Mouse (Mus musculus) ES-E14 (cell line): ENCODE measurements around the gene Lin9.

ENCODE experiments used
- CHD2 ChIP-seq: IDR thresholded peaks from 2 replicates; pipeline ENCODE4 v1.6.1; 2014; ENCODE audit warnings: mild to moderate bottlenecking, low read depth, low read length, inconsistent platforms
- HCFC1 ChIP-seq: IDR thresholded peaks from 2 replicates; pipeline ENCODE4 v1.6.1; 2012; ENCODE audit warnings: low read length, inconsistent platforms, borderline replicate concordance; ENCODE audit not compliant: insufficient read depth
- ZC3H11A ChIP-seq: IDR thresholded peaks from 2 replicates; pipeline ENCODE4 v1.6.1; 2012; ENCODE audit warnings: low read depth, mild to moderate bottlenecking, inconsistent platforms, low read length, borderline replicate concordance
- ZNF384 ChIP-seq: IDR thresholded peaks from 2 replicates; pipeline ENCODE4 v1.6.1; 2012; ENCODE audit warnings: low read depth, low read length, inconsistent platforms

GRCm38 (mm10) chr1:180604579-180604978, 36.4 kb upstream of the Lin9 start:
- no peak for TF ChIP-seq ZC3H11A
- no peak for TF ChIP-seq ZNF384
- no peak for TF ChIP-seq CHD2
- TF ChIP-seq HCFC1: no peak
